Mouse (Mus musculus) megakaryocyte, adult 5-6 weeks (primary cell): Measurements from ENCODE around the gene Tmem19. TPM values are rescaled to one million over a fixed set of nuclear protein-coding genes. Genes with fewer than 3 reads are reported as not detected.

Source experiments
- ATAC-seq: 2 replicates; pipeline ENCODE4 v1.8.0; 2016; ENCODE audit warnings: mild to moderate bottlenecking, inconsistent platforms; ENCODE audit not compliant: poor library complexity, severe bottlenecking
- total RNA-seq, 2 experiments: library from RNA; stranded (forward) in 1 of 2; stranded (reverse) in 1 of 2; fragments of 153-499, 151-499 nt in 1 of 2; fragments of 221-1000, 200-1000 nt in 1 of 2; gene quantifications; 2 replicates each; pipeline versions ENCODE4 v1.2.3 to v1.2.4; 2015 to 2017

The Tmem19 gene
- total RNA-seq, 2 experiments from 2014 or later = 16.6 to 20.2 TPM

DNA sequence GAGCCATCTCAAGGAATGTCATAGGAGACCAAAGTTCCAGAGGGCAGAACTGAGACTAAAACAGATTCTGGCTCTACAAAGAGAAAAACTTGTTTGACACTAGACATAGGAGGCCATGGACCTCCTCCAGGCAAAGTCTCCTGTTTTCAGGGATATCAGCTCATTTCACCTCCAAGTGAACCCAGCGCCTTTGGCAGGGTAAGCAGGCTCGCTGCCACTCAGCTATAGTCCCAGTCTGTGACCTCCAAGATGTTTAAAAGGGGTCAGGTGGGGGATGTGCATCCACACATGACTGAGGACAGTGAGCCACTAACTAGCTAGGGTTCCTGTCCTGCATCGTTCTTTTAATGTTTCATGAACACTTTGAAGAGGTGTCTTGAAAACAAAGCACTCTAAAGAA lies 49.6 kb downstream of the Tmem19 start:
- no peak for ATAC-seq

DNA sequence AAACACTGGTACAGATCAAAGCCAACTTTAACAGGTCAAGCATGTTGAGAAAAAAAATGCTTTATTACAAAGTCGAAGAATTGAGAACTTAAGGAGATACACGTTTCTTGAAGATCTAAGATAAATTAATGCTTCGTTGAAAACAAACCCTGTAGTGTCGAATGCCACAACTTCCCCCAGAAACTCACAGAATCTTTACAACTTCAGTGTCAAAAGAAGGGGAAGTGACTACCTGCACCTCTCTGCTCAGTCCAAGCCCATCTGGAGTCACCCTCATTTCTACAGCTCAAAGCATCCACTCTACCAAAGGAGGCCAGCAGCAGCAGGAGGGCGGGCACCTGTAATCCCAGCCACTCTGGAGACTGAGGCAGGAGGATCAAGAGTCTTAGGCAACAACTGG lies 50.1 kb downstream of the Tmem19 start:
- ATAC-seq = peak; percentile 47

DNA sequence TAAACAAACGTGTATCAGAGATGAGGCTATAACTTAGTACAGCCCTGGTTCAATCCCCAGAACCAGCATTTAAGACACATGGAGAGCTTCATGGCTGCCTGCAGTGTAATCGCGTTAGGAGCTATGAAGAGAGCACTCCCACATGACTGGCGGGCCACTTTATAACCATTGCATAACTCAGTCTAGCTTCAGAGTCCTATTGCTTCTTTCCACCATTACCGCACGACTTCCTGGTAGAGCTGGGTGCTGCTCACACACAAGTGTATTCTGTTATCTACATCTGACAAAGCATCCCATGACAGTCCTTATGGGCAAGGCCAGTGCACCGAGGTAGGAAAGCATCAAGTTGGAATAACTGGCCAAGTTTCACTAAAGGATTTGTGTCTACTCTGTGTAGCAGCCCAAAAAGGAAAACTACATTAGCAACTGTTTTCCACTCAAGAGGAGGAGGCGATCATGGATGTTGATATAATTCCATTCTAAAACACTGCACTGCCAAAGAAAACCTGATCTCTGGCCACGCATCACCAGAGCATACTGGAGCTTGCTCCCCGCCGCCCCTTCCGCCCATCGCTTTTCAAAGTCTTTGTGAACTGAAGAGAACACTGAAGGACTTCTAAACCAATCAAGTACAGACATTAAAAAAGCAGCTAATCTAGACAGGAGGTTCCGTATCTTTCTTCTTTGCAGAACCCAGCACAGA lies 50.9 kb downstream of the Tmem19 start:
- ATAC-seq = peak; percentile 46

DNA sequence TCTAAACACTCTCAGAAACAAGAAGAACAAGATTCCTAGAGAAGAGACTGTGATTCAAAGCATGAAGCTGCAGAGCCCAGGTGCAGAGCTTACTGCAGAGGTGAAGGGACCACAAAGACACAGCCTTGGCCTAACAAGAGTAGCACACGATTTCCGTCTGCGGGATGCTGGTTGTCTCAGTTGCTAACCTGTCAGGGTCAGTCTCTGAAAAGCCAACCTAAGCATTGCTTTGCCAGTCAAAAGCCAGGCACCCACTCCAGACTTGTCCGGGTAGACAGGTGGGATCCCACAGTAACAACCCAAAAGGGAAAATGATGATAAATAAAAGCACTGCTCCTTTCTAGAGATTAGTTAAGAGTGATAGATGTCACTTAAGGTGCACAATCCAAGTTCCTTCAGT lies 53.1 kb downstream of the Tmem19 start:
- ATAC-seq = no peak

DNA sequence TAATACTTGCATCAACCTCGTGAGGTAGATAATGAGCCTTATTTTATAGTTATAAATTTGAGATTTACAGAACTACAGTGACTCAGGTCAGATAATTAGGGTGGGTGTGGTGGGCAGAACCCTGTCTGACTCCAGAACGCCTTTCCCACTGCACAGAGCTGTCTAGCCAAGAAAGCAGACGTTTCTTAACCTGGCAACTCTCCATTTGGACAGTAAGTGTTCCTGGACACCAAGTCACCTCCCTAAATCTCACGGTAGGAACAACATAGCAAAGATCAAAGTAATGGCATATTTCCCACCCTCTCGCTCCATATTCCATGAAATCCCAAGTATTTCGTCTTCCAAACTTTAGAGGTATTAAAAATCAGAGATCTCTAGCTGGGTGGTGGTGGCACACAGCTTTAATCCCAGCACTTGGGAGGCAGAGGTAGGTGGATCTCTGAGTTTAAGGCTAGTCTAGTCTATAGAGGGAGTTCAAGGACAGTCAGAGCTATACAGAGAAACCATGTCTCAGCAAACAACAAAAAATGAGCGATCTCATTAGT lies 54.9 kb downstream of the Tmem19 start:
- ATAC-seq = no peak

DNA sequence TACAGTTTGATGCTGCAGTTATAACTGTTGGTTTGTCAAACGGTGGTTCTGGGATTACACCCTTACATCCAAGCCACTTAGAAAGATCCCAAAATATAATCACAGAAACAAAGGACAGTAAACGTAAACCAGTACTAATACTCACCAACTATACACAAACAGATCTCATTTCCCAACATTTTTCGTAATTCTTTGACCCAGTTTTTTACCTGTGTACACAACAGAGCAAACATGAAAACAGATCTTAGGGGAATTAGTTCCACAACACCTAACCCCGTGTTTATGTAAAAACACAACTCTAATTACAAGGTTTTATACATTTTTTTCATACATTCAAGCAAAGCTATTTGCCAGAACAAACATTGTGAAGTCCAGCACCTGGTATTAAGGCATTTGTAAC lies 63.6 kb downstream of the Tmem19 start:
- no peak for ATAC-seq

DNA sequence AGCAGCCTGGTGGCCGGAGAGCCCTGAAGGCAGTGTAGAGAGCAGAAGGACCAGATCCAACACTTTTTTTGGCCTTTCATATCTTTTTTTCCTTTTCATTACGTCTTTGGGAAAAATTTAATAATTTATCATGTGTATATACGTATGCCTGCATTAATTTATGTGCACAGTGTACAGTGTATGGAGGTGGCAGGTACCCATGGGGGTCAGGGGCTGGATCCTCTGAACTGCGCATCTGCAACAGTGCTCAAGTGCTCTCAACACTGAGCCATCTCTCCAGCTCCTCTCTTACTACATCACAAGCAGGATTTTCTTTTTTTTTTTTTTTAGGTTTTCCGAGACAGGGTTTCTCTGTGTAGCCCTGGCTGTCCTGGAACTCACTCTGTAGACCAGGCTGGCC lies 64.7 kb downstream of the Tmem19 start:
- no peak for ATAC-seq

DNA sequence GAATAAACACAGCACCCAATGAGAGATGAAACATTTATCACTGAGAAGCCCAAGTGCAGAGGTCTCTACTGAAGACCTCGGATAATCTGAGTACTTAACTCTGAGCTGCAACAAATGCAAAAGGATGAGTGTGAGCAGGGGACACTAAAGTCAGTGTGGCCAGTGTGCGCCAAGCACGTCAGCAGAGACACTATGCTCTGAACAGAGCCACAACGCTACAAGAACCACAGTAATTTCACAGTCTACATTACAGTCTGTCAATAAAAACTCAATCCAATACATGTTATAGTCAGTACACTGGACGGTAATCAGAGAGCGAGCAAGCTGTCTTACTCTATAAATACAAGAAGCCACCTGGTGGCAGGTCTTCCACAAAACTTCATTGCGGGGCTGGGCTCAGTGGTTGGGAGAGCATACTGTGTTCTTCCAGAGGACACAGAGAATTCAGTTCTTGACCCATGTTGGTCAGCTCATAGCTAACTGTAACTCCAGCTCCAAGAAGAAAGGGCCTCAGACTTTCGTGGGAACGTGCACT lies 65.8 kb downstream of the Tmem19 start:
- no peak for ATAC-seq

DNA sequence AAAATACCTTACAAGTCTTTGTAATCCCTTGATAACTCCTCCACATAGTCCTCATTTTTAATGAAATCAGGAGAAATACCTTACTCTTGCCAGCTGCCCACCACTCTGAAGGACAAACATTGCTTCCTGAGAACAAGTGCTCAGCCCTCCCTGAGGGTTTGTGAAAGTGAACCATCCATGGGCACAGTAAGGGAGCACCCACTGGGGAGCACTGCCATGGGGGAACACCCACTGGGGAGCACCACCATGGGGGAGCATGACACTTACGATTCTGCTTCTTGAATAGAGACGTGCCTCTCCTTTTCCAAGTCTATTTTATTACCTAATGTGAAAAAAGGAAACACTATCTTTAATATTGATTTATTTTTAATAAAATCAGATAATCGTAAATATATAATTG lies 67.1 kb downstream of the Tmem19 start:
- no peak for ATAC-seq

DNA sequence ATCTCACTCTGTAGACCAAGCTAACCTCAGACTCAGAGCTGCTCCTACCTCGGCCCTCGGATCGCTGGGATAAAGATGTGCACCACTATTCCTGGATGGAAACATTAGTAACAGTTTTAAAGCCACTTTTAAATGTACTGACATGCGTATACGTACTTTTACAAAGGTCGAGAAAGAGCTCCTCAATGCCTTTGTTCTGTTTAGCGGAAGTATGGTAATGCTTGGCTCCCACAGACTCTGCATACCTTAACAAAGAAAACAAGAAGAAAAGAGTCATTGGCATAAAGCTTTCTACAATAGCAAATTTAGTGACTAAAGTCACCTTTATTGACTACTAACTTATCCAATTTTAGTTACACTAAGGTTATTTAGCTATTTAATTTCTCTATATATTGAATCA lies 67.6 kb downstream of the Tmem19 start:
- ATAC-seq = no peak

DNA sequence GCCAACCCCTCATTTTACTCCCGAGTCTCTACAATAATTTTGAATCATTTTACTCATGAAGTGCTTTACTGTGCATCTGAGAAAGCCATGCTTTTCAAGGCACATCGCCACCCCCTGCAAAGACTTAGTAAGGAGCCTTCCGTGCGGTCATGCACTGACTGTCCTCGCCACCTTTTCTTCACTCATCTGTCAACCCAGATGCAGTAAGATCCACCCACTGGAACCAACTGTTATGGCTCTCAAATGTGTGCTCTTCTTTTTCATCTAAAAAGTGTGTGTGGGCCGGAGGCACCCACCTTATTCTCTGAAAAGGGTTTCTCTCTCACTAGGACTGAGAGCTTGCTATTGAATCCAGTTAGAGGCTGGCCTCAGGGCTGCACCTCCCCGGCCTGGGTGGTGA lies 68.4 kb downstream of the Tmem19 start:
- no peak for ATAC-seq

DNA sequence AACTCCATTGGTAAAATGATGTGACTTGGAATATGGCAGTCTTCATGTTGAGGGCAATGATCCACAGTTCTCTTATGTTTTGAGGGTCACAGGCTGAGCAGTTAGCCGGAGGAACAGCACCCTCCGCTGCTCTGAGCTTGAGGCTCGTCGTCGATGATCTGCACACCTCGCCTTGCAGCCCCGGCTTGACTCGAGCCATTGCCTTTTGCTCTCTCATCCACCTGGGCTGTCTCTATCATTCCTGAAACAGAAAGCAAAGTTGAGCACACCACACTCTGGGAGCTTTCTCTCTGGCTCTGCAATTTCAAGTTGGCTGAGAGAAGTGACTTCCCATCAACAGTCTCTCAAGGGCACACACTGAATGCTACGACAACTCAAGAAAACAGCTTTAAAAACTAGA lies 71.6 kb downstream of the Tmem19 start:
- no peak for ATAC-seq

Other genes with a start within 250 kb of the Tmem19 start
- gene Tph2, start 177.5 kb downstream of the Tmem19 start, total RNA-seq (2015) = not detected in 2 replicates
- not detected in 2 replicates for gene Tph2, start 177.5 kb downstream of the Tmem19 start, total RNA-seq (2017)
- gene Tbc1d15, start 111.0 kb downstream of the Tmem19 start, total RNA-seq (2015) = 57.4 and 60.6 TPM in 2 replicates
- 30.3 and 54.2 TPM in 2 replicates for gene Tbc1d15, start 111.0 kb downstream of the Tmem19 start, total RNA-seq (2017)
- 88.2 and 97.4 TPM in 2 replicates for gene Rab21, start 46.9 kb downstream of the Tmem19 start, total RNA-seq (2015)
- gene Rab21, start 46.9 kb downstream of the Tmem19 start, total RNA-seq (2017) = 49.3 and 53.4 TPM in 2 replicates
- 5.5 and 5.8 TPM in 2 replicates for gene Thap2, start 21.9 kb upstream of the Tmem19 start, total RNA-seq (2015)
- gene Thap2, start 21.9 kb upstream of the Tmem19 start, total RNA-seq (2017) = 5.6 and 5.7 TPM in 2 replicates
- 56.7 and 65.8 TPM in 2 replicates for gene Zfc3h1, start 22.5 kb upstream of the Tmem19 start, total RNA-seq (2015)
- gene Zfc3h1, start 22.5 kb upstream of the Tmem19 start, total RNA-seq (2017) = 46.7 and 47.7 TPM in 2 replicates
- gene A930009A15Rik, start 207.5 kb upstream of the Tmem19 start, total RNA-seq (2015) = not detected in 2 replicates
- not detected in 2 replicates for gene A930009A15Rik, start 207.5 kb upstream of the Tmem19 start, total RNA-seq (2017)
- not detected in 2 replicates for gene Lgr5, start 225.3 kb upstream of the Tmem19 start, total RNA-seq (2015)
- gene Lgr5, start 225.3 kb upstream of the Tmem19 start, total RNA-seq (2017) = 0.11 and 1.3 TPM in 2 replicates